Mouse (Mus musculus) intestine, embryonic 14.5 days (tissue): ENCODE measurements at regions not wholly inside any gene's neighbourhood (a gene's known extent, or its start where the extent isn't known, plus 50 kb on each side); places are given as distances from the start of the nearest gene placed in this dataset.
A peak's percentile ranks its signal among the peaks of the same experiment; 100 is the strongest.

Source experiments
- ATAC-seq: fragments of 200-750 bp; cut with Nextera tagmentation; replicated peaks from 2 replicates; pipeline ENCODE4 v1.8.0; 2017; ENCODE audit warnings: low read depth, moderate number of reproducible peaks, moderate TSS enrichment, moderate library complexity; ENCODE audit not compliant: low FRiP score, low TSS enrichment
- DNase-seq: peaks from one replicate; pipeline ENCODE4 v3.0.0-alpha.2; 2018; ENCODE audit warnings: low spot score
- H3K27ac ChIP-seq: fragments of 300-500 bp; sonication (generic); 2 replicates; pipeline ENCODE4 v1.5.1; 2014; ENCODE audit warnings: low read depth, mild to moderate bottlenecking, control low read depth
- H3K27me3 ChIP-seq: fragments of 300-500 bp; sonication (generic); replicated peaks from 2 replicates; pipeline ENCODE4 v1.6.1; 2014; ENCODE audit warnings: low read length, control low read depth; ENCODE audit not compliant: control insufficient read depth, insufficient read depth
- H3K36me3 ChIP-seq: fragments of 300-500 bp; sonication (generic); 2 replicates; pipeline ENCODE4 v1.6.1; 2014; ENCODE audit warnings: low read length, control low read depth; ENCODE audit not compliant: control insufficient read depth, insufficient read depth
- H3K4me1 ChIP-seq: fragments of 300-500 bp; sonication (generic); replicated peaks from 2 replicates; pipeline ENCODE4 v1.6.1; 2014; ENCODE audit warnings: low read length, control low read depth, mixed read lengths; ENCODE audit not compliant: control insufficient read depth, insufficient read depth
- H3K4me2 ChIP-seq: fragments of 300-500 bp; sonication (generic); 2 replicates; pipeline ENCODE4 v1.6.1; 2014; ENCODE audit warnings: low read length
- H3K4me3 ChIP-seq: fragments of 300-500 bp; sonication (generic); 2 replicates; pipeline ENCODE4 v1.5.1; 2014; ENCODE audit warnings: low read depth, low read length, control low read depth, mixed read lengths
- H3K9ac ChIP-seq: fragments of 300-500 bp; sonication (generic); 2 replicates; pipeline ENCODE4 v1.6.1; 2014; ENCODE audit warnings: mild to moderate bottlenecking, low read length
- H3K9me3 ChIP-seq: fragments of 300-500 bp; sonication (generic); 2 replicates; pipeline ENCODE4 v1.6.1; 2016; ENCODE audit warnings: low read length, control low read depth; ENCODE audit not compliant: control insufficient read depth
- WGBS: fragments of 180-500 bp; shearing (Covaris S2); extraction: QIAGEN DNeasy Blood & Tissue Kit; methylation state at CpG from one replicate; pipeline ENCODE4 v1.1.7; 2014; 5-methylcytosine and 5-hydroxymethylcytosine counted together

GRCm38 (mm10) chr5:106002330-106002729 lies 126.0 kb downstream of the Zfp326 start:
- H3K4me2 ChIP-seq, result no peak overlapping the region
- ATAC-seq (no peak), DNase-seq (no peak)
- H3K9me3 ChIP-seq, result no peaks in the 10 kb centered on the region
- H3K27ac ChIP-seq, result no peak overlapping the region
- WGBS, result 20% methylated on average over 7 of the region's 7 CpGs
- 0 out of 2 replicates have a peak, but pooled peaks cover 9% of the 10 kb centered on the region for H3K27me3 ChIP-seq
- H3K4me3 ChIP-seq, result no peak overlapping the region
- no peak overlapping the region for H3K9ac ChIP-seq
- no peaks in the 10 kb centered on the region for H3K4me1 ChIP-seq
- no peaks in the 10 kb centered on the region for H3K36me3 ChIP-seq

- no peak overlapping the region for H3K4me3 ChIP-seq
- WGBS, result 64% methylated on average over 1 of the region's 1 CpGs
- no peak overlapping the region for H3K4me2 ChIP-seq
- no peaks in the 10 kb centered on the region for H3K27me3 ChIP-seq
- no peaks in the 10 kb centered on the region for H3K4me1 ChIP-seq
- H3K9me3 ChIP-seq, result no peaks in the 10 kb centered on the region
- DNase-seq, result no peak
- no peak overlapping the region for H3K27ac ChIP-seq
- H3K36me3 ChIP-seq, result no peaks in the 10 kb centered on the region
- no peak overlapping the region for H3K9ac ChIP-seq
- ATAC-seq, result no peak
These were observed 117.9 kb downstream of the Zfp326 start for GRCm38 (mm10) chr5:105994218-105994617.

- DNase-seq, result no peak
- Histone ChIP-seq H3K27ac (no peak overlapping the region), H3K9me3 (no peaks in the 10 kb centered on the region), H3K27me3 (no peaks in the 10 kb centered on the region), H3K9ac (no peak overlapping the region), H3K36me3 (no peaks in the 10 kb centered on the region), H3K4me1 (no peaks in the 10 kb centered on the region), H3K4me2 (no peak overlapping the region), H3K4me3 (no peak overlapping the region)
- no peak for ATAC-seq
- 76% methylated on average over 15 of the region's 15 CpGs for WGBS
These were observed 116.8 kb downstream of the Zfp326 start for GRCm38 (mm10) chr5:105993066-105993760.

- H3K4me3 ChIP-seq, result no peak overlapping the region
- no peak overlapping the region for H3K9ac ChIP-seq
- 80% methylated on average over 12 of the region's 12 CpGs for WGBS
- no peaks in the 10 kb centered on the region for H3K9me3 ChIP-seq
- no peak overlapping the region for H3K4me2 ChIP-seq
- DNase-seq (no peak), ATAC-seq (no peak)
- no peaks in the 10 kb centered on the region for H3K27me3 ChIP-seq
- no peaks in the 10 kb centered on the region for H3K4me1 ChIP-seq
- H3K36me3 ChIP-seq, result no peaks in the 10 kb centered on the region
- no peak overlapping the region for H3K27ac ChIP-seq
These were observed 114.4 kb downstream of the Zfp326 start for GRCm38 (mm10) chr5:105990777-105991176.

GRCm38 (mm10) chr5:105986401-105986800 lies 110.0 kb downstream of the Zfp326 start:
- Histone ChIP-seq H3K4me1 (no peaks in the 10 kb centered on the region), H3K27ac (no peak overlapping the region), H3K4me2 (no peak overlapping the region), H3K9ac (no peak overlapping the region), H3K4me3 (no peak overlapping the region), H3K9me3 (no peaks in the 10 kb centered on the region), H3K27me3 (no peaks in the 10 kb centered on the region), H3K36me3 (no peaks in the 10 kb centered on the region)
- WGBS, result 40% methylated on average over 7 of the region's 7 CpGs
- DNase-seq, result no peak
- no peak for ATAC-seq

GRCm38 (mm10) chr5:105983131-105983530 lies 106.8 kb downstream of the Zfp326 start:
- H3K4me1 ChIP-seq, result no peaks in the 10 kb centered on the region
- DNase-seq (no peak), ATAC-seq (no peak)
- no peaks in the 10 kb centered on the region for H3K36me3 ChIP-seq
- no peak overlapping the region for H3K4me3 ChIP-seq
- H3K9me3 ChIP-seq, result no peaks in the 10 kb centered on the region
- no peak overlapping the region for H3K9ac ChIP-seq
- H3K4me2 ChIP-seq, result no peak overlapping the region
- no peaks in the 10 kb centered on the region for H3K27me3 ChIP-seq
- 71% methylated on average over 5 of the region's 5 CpGs for WGBS
- no peak overlapping the region for H3K27ac ChIP-seq

GRCm38 (mm10) chr5:105976746-105977145 lies 100.4 kb downstream of the Zfp326 start:
- H3K27ac ChIP-seq, result no peak overlapping the region
- no peak overlapping the region for H3K4me2 ChIP-seq
- no peaks in the 10 kb centered on the region for H3K9me3 ChIP-seq
- no peaks in the 10 kb centered on the region for H3K36me3 ChIP-seq
- H3K9ac ChIP-seq, result no peak overlapping the region
- WGBS, result 81% methylated on average over 5 of the region's 5 CpGs
- H3K27me3 ChIP-seq, result no peaks in the 10 kb centered on the region
- ATAC-seq (no peak), DNase-seq (no peak)
- H3K4me3 ChIP-seq, result no peak overlapping the region
- H3K4me1 ChIP-seq, result no peaks in the 10 kb centered on the region

GRCm38 (mm10) chr5:105976076-105976475 lies 99.7 kb downstream of the Zfp326 start:
- Histone ChIP-seq H3K4me2 (peak overlapping the region; percentile 15; the same call in 1 of the 2 replicates), H3K4me3 (no peak overlapping the region), H3K4me1 (no peaks in the 10 kb centered on the region), H3K9me3 (no peaks in the 10 kb centered on the region), H3K9ac (no peak overlapping the region), H3K36me3 (no peaks in the 10 kb centered on the region), H3K27me3 (no peaks in the 10 kb centered on the region), H3K27ac (no peak overlapping the region)
- 59% methylated on average over 5 of the region's 5 CpGs for WGBS
- DNase-seq, result no peak
- no peak for ATAC-seq

GRCm38 (mm10) chr5:105975275-105976011 lies 99.1 kb downstream of the Zfp326 start:
- Histone ChIP-seq H3K9ac (no peak overlapping the region), H3K36me3 (no peaks in the 10 kb centered on the region), H3K4me1 (no peaks in the 10 kb centered on the region), H3K27ac (no peak overlapping the region), H3K4me2 (peak overlapping the region; percentile 15; the same call in 1 of the 2 replicates), H3K4me3 (no peak overlapping the region), H3K27me3 (no peaks in the 10 kb centered on the region), H3K9me3 (no peaks in the 10 kb centered on the region)
- DNase-seq (no peak), ATAC-seq (no peak)
- 43% methylated on average over 21 of the region's 21 CpGs for WGBS
